Mouse (Mus musculus) Patski (cell line): ENCODE results near the gene Syk. TPM values are rescaled to one million over a fixed set of nuclear protein-coding genes. Genes with fewer than 3 reads are reported as not detected.

Experiments
- ATAC-seq: fragments of 100-300 bp; one replicate; pipeline ENCODE4 v1.8.0; 2021
- CTCF ChIA-PET: fragments of 350-600 bp; sonication (Branson Sonifier 250); formaldehyde crosslinking; loops from one replicate; lab custom pipeline; 2022; ENCODE audit warnings: inconsistent platforms; lab: Charles Lee
- POLR2A ChIA-PET: fragments of 350-600 bp; sonication (Branson Sonifier 250); formaldehyde crosslinking; loops from one replicate; lab custom pipeline; 2022; ENCODE audit warnings: antibody characterized with exemption, inconsistent platforms; lab: Charles Lee
- DNase-seq: peaks from one replicate; pipeline ENCODE4 v3.0.0-alpha.2; 2011; ENCODE audit warnings: low read depth, low spot score
- H3K27me3 ChIP-seq: fragments of 371-371 bp; one replicate; pipeline ENCODE4 v1.5.1; 2021
- CTCF ChIP-seq: fragments of 100-300 bp; IDR thresholded peaks from one replicate; pipeline ENCODE4 v1.5.1; 2021
- in situ Hi-C: fragments of 300-500 bp; cut with MboI; formaldehyde crosslinking; loops from 3 replicates; pipeline ENCODE4 v1.11.1; 2018; ENCODE audit warnings: low pct_unique_long_range_greater_than_20kb, mixed read lengths
- polyA plus RNA-seq: library from polyadenylated mRNA; unstranded; gene quantifications from one replicate; pipeline ENCODE4 v1.2.3, GENCODE M21; 2021

The Syk gene
- polyA plus RNA-seq: not detected

DNA sequence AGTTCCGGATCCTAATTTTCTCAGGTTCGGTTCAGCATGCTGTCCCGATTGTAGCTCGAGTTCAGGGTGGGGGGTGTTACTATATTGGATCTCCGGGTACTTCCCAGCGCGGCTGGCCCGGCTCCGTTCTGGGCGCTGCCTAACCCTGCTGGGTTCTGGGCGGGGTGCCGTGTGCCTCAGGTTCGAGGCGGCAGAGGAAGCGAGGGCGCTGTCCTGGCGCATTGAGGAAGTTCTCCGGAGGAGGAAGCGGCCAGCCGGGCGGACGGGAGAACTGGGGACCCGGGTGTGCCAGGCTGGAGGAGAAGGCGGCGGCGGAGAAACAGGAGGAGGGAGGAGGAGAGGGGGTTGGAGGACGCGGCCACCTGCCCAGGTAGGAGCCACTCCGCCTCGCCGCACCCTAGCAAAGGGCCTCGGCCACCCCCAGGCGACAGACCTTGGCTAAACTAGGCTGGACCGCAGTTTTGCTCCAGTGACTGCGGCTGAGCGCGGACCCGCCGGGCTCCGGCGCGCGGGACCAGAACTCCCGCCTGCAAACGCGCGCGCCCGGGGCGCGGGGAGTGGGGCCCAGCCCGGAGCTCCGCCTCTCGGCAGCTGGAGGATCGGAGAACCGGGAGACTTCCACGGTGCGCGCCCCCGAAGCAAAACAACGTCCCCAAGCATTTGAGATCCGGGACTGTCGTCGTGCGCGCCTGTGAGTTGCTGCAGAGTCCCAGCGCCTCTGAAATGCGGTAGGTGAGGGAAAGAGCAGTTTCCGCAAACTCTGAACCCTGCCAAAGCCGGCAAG, at the start of gene Syk:
Syk (plus strand) TSS at position 296 of the 784 bp plus-strand sequence.
- POLR2A ChIA-PET: no interaction called here
- peaks cover 26% of the 10 kb centered on the region for H3K27me3 ChIP-seq
- TF ChIP-seq CTCF: no peak
- CTCF ChIA-PET: no interaction called here
- in situ Hi-C loops: no loop called here
- DNase-seq: no peak
- no peak for ATAC-seq

DNA sequence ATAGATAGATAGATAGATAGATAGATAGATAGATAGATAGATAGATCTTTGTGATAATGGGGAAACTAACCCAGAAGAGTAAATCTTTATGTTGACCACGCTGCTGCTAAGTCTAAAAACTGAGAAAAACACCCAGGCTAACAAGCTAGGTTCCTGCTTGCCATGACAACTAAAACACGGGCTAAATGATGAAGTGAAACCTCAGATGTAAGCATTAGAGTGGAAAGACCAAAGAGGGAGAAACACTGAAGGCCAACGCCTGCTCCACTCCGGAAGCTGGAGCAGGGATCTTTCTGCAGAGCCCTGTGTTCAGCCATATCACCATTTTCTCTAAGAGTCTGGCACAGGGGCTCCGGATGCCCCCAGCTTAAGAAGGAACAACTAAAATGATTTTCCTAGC, 49.3 kb upstream of the Syk start:
- DNase-seq (no peak), ATAC-seq (no peak)
- CTCF ChIA-PET: no interaction called here
- peaks cover 20% of the 10 kb centered on the region for H3K27me3 ChIP-seq
- POLR2A ChIA-PET: no interaction called here
- TF ChIP-seq CTCF: no peak
- in situ Hi-C loops: loop anchor here (10.0 to 25.0 kb wide), 2 partner anchors 279 to 696 kb away; partner anchors contain the start of gene Gadd45g

DNA sequence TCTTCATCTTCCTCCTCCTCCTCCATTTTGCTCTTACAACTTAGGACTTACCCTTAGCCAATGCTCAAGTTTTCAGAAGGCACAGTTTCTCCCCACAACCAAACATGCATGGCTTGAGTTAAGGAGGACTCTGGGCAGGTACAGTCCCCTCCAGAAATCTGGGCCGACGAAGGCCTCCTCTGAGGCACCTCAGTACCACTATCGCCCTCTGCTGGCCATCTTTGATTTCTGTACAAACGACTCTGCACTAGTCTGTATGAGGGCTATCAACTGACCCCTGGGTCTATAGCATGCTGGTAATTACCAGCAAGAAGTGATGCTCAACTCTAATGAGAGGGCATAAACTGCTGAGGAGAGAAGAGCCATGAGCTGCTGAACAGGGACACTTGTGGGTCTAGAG, 47.4 kb upstream of the Syk start:
- ATAC-seq: no peak
- CTCF ChIA-PET: interaction anchor here (1.5 kb wide), 1 partner anchor 282 kb away, joined by 4 read pairs; no protein-coding TSS in a partner anchor
- in situ Hi-C loops: loop anchor here (5.0 to 25.0 kb wide), 3 partner anchors 92 to 698 kb away; partner anchors contain the start of gene Gadd45g

DNA sequence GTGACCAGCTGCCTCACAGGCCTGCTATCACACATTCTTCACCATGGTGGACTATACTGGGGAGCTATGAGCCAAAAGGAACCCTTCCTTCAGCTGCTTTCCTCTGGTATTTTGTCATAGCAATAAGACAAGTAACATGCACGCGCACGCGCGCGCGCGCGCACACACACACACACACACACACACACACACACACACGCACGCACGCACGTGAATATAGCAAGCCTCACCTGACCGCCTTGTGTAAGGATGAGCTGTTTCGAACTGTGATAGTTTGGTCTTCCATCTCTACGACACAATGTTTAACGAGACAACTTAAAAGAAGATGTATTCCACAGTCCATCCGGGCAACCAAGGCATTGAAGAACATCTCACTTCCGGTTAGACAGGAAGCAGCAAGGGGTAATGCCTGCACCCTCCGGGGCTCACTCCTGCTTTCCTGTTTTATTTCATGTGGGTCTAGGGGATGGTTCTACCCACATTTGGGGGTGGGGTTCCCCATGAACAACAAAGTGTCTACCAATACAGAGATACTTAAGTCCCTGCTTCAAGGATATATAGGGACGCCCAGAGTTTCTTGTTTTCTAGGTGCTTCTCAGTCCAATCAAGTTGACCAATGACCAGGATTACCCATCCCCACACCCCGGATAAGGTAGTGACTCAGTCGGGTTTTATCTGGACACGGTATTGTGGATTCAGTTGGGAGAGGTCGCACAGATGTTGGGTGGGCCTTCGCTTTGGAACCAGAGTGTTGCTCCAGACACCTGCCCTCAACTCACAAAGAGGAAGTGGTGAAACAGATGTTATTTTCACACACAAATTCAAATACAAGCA, 45.0 kb upstream of the Syk start:
- DNase-seq (no peak), ATAC-seq (no peak)
- CTCF ChIA-PET: interaction anchor here (1.9 kb wide), 1 partner anchor 284 kb away, joined by 8 read pairs; no protein-coding TSS in a partner anchor
- in situ Hi-C loops: loop anchor here (5.0 to 25.0 kb wide), 3 partner anchors 89 to 701 kb away; partner anchors contain the start of gene Gadd45g
- POLR2A ChIA-PET: no interaction called here
- TF ChIP-seq CTCF: no peak
- no peaks in the 10 kb centered on the region for H3K27me3 ChIP-seq

More for the DNA sequence above, 47.4 kb upstream of the Syk start:
- peaks cover under 1% of the 10 kb centered on the region for H3K27me3 ChIP-seq
- peak; percentile 63 for TF ChIP-seq CTCF
- DNase-seq: no peak
- POLR2A ChIA-PET: no interaction called here

DNA sequence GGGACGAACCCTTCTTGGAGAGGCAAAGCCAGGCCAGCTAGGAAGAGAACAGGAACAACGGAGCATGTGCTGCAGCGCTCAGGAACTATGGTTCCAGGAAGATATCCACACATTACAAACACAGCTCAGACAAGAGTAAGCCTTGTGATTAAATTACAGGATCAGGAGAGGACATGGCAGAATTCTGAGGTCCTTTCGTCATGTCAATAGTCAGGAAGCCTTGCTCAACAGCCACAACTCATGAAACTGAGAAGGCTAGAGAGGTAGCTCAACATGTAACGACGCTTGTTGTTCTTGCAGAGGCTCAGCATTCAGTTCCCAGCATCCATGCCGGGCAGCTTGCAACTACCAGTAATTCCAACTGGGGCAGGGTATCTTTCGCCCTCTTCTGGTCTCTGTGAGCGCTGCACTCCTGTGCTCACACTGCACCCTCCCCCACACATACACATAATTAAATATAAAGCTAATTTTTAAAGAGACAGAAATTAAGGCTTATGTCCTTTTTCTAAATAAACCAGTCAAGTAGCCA, 44.3 kb upstream of the Syk start:
- DNase-seq (no peak), ATAC-seq (no peak)
- in situ Hi-C loops: loop anchor here (5.0 to 25.0 kb wide), 3 partner anchors 89 to 701 kb away; partner anchors contain the start of gene Gadd45g
- TF ChIP-seq CTCF: no peak
- no peaks in the 10 kb centered on the region for H3K27me3 ChIP-seq
- POLR2A ChIA-PET: no interaction called here
- CTCF ChIA-PET: interaction anchor here (1.6 to 1.9 kb wide), 2 partner anchors 8 to 285 kb away, joined by 4 to 8 read pairs; partner anchors contain the start of gene Diras2

DNA sequence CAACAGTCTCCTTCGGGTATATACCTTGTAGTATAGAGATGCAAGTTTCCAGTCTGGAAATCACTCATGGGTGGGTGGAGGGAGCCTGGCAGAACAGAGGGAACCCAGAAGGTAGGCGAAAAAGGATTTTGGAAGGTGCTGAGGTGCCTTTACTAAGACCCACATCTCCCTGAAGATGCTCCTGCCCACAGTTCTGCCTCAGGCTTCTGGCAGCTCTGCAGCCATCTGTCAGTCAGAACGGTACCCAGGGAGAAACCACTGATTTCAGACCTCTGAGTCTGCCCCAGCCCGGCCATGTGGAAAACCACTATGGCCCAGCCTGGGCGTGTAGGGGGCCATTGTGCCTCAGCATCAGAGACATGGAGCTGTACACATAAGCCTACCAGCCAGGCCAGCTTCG, 43.5 kb upstream of the Syk start:
- POLR2A ChIA-PET: no interaction called here
- ATAC-seq: no peak
- in situ Hi-C loops: loop anchor here (5.0 to 25.0 kb wide), 3 partner anchors 88 to 702 kb away; partner anchors contain the start of gene Gadd45g
- CTCF ChIA-PET: interaction anchor here (1.6 to 1.9 kb wide), 2 partner anchors 9 to 286 kb away, joined by 4 to 8 read pairs; partner anchors contain the start of gene Diras2
- no peak for DNase-seq
- H3K27me3 ChIP-seq: no peaks in the 10 kb centered on the region
- no peak for TF ChIP-seq CTCF

DNA sequence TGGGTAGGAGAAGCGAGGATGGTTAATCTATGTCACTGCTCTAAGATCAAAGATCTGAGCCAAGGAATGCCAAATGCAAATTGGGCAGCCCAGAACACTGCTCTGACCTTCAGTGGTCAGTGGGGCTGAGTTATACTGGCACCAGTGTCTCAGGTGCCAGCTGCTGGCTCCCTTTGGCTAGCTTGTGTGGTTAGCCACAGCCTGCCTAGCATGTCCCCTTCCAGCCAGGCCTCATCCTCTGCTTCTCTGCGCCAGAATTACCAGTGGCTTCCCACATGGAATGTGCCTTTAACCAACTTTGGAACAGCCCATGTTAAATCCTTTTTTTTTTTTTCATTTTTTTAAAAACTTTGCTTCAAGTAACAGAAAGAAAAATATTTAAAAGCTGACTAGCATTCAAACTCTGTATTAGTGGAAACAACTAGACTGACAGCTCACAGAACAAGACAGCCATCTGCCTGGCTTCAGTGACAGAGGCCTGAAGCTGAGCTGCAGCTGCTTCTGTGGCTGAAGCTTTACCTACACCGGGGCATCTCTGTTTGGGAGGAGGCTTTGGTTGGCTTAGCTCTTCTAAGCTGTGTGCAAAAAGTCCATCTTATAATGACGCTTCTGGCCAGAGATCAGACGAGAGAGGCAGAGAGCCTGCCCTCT, 41.5 kb upstream of the Syk start:
- ATAC-seq (peak; percentile 76), DNase-seq (no peak)
- H3K27me3 ChIP-seq: no peaks in the 10 kb centered on the region
- CTCF ChIA-PET: interaction anchor here (1.1 kb wide), 1 partner anchor 288 kb away, joined by 5 read pairs; no protein-coding TSS in a partner anchor
- in situ Hi-C loops: loop anchor here (25.0 kb wide), 1 partner anchor 704 kb away; the partner anchor contains the start of gene Gadd45g
- no peak for TF ChIP-seq CTCF
- POLR2A ChIA-PET: interaction anchor here (0.7 kb wide), 1 partner anchor 13 kb away, joined by 4 read pairs; no protein-coding TSS in a partner anchor

DNA sequence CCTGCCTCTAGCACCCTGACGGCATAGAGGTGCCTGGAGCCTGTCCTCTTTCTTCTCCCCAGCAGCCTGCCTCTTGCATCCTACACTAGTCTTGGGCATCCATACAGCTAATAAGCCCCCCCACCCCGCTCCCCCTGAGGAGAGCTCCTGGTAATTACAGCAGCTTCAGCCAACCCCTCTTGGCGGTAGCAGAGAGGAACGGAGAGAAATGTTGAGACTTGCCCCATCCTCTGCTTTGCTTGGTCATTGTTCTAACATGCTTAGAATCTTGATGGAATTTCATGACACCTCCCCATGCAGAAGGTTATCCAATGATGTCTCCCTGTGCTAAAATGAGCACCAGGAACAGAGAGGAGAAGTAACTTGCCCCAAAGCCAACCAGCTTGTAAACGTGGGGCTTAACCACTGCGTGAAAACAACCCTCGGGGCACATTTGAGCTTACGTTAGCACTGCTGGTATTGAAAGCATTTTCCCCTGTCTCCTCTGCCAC, 40.9 kb upstream of the Syk start:
- ATAC-seq (no peak), DNase-seq (no peak)
- no peak for TF ChIP-seq CTCF
- in situ Hi-C loops: loop anchor here (25.0 kb wide), 1 partner anchor 705 kb away; the partner anchor contains the start of gene Gadd45g
- ChIA-PET POLR2A (interaction anchor here (0.7 kb wide), 1 partner anchor 12 kb away, joined by 4 read pairs; no protein-coding TSS in a partner anchor), CTCF (interaction anchor here (1.1 kb wide), 1 partner anchor 288 kb away, joined by 5 read pairs; no protein-coding TSS in a partner anchor)
- H3K27me3 ChIP-seq: no peaks in the 10 kb centered on the region

DNA sequence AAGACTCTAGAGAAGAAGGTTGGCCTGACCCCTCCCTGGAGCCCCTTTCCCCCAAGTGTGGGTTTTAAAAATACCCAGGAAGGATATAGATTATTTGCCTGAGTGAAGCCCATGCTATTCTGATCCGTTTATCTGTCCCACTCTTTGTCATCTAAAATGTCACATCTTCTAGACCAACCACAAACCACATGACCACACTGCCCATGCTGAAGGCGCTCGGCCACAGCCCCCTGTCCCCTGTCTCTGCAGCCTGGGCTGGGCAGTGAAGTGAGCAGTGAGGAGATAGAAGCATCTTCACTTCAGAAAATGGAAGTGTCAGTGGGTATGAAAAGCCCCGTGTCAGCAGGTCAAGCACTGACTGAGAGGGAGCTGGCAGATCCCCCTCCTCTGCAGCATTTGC, 40.3 kb upstream of the Syk start:
- no peak for TF ChIP-seq CTCF
- in situ Hi-C loops: loop anchor here (25.0 kb wide), 1 partner anchor 705 kb away; the partner anchor contains the start of gene Gadd45g
- CTCF ChIA-PET: no interaction called here
- ATAC-seq (no peak), DNase-seq (no peak)
- POLR2A ChIA-PET: no interaction called here
- H3K27me3 ChIP-seq: no peaks in the 10 kb centered on the region
